Mouse (Mus musculus) adrenal gland, adult 2 months (tissue): ENCODE measurements around the gene Igf1. TPM values are rescaled to one million over a fixed set of nuclear protein-coding genes. Genes with fewer than 3 reads are reported as not detected.

ENCODE experiments used
- DNase-seq: peaks from one replicate; pipeline ENCODE4 v3.0.0; 2021
- polyA plus RNA-seq: library from polyadenylated mRNA; depleted of rRNA; stranded (reverse); fragments of >200 nt; gene quantifications from 2 replicates; pipeline ENCODE4 v1.2.3, GENCODE M21; 2012; rRNA removed
- total RNA-seq, 2 experiments: library from RNA; stranded (reverse); gene quantifications; 2 replicates each; pipeline ENCODE4 v1.2.3; 2021

Igf1 gene
- total and polyA plus RNA-seq, 3 experiments: 23.7 to 46.4 (median 39.0) TPM

GRCm38 (mm10) chr10:87897331-87897730, 39.3 kb downstream of the Igf1 start:
- DNase-seq: no peak

DNA sequence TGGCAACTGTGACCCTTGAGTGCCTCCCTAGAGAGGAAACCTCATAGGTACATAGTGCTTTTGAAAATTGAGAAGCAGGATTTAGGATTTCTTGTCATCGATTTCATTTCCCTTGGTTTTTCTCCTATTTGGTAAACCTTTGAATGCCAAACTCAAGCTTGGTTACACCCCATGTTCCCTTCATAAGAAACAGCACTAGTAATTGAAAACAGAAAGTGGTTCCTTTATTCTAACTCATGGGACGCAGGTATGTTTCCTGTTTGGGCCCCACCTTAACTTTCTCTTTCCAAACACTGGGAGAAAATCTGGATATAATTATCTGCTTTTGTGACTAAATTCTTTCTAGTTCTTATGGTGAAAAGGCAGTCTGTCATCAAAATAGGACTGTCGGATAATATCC, 40.8 kb downstream of the Igf1 start:
- no peak for DNase-seq

DNA sequence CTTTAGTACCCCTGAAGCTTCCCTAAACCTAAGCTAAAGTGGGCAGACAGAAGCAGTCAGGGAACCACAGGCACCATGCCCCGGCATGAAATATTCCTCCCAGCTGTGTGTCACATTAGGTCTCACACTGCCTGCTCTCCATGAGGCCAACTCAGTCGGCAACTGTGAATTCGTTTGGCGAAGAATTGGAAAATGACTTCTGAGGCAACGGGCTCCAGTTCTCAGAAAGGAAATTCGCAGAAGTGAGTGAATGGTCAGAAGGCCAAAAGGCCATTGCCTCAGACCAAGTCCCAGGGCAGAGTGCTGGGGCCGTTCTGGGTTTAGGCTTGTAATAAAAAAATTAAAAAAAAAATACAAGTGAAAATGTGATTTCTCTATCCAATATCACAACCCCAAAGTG, 43.9 kb downstream of the Igf1 start:
- DNase-seq: peak; percentile 57

DNA sequence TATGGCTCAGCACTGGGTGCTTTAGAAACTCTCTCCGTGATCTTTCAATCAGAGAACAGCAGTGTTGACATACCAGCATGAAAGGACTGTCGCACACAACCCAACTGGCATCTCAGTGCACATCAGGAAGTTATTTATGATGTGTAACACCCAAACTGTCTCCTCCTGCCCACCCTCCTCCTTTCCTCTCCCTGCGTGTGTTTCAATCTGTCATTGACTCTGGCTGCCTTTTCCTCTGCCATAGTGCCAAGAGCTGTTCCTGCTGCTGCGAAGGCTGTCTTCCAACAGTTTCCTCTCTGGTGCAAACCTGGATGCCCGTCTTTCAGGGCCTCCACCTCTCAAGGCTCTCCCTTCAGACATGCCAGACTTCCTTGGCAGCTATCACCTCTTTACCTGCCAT, 46.3 kb downstream of the Igf1 start:
- DNase-seq: no peak

GRCm38 (mm10) chr10:87905087-87905486, 47.0 kb downstream of the Igf1 start:
- no peak for DNase-seq

DNA sequence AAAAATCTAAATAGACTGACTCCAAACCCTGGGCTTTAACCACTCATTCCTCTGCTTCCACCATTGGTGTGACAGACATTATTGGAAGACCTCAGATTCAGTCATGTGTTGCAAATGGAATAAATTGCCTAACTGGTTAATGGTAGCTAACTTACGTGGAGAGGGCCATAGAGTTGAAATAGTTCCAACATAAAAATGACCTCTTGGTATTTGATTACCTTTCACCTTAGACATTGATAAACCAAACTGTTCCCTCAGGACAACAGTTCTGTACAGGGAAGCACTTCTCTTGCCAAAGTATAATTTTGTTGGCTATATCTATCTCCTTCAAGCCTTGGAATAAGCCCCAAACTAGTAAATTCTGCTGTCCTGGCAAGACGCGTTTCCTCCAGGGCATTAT, 48.1 kb downstream of the Igf1 start:
- DNase-seq: no peak

DNA sequence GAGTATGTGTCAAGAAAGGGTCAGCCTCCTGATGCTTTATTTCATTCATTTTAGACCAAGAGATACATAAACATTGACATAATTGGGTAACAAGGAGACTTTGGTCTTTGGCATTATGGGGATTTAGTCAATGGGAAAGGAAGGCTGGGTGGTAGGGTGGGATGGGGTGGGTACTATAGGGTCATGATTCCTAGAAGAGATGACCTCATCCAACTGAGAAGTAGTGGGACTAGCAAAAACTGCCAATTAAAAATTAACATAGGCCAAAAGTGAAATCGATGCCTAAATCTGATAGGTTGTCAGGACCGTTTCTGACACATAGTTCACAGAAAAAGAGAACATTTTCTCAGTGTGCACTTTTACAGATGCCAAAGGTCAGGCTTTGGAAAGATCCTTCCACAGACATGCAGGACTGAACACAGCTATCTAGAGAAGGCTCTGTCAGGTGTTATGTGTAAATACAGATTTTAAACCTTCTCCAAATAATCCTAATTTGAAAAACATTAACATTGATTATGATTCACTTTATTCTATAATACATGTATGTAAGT, 48.8 kb downstream of the Igf1 start:
- no peak for DNase-seq

GRCm38 (mm10) chr10:87913852-87914251, 55.8 kb downstream of the Igf1 start:
- DNase-seq: no peak

- DNase-seq: no peak
These were observed 56.9 kb downstream of the Igf1 start for GRCm38 (mm10) chr10:87914932-87915331.

DNA sequence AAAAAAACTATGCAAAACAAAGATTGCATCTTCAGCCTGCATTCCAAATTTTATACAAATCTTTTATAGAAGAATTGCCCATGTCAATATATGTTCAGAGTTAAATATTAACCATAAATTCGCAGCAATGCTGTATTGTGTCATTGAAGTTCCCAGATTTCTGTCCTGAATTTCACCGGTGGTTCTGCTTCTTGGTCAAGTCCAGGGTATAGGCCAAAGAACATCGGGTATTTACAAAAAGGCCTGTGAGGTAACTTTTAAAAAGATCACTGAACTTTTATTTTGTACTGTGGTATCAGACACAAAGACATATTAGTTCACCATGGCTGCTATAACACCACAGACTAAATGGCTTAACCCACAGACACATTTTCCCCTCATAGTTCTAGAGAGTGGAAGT, 57.7 kb downstream of the Igf1 start:
- DNase-seq: no peak

DNA sequence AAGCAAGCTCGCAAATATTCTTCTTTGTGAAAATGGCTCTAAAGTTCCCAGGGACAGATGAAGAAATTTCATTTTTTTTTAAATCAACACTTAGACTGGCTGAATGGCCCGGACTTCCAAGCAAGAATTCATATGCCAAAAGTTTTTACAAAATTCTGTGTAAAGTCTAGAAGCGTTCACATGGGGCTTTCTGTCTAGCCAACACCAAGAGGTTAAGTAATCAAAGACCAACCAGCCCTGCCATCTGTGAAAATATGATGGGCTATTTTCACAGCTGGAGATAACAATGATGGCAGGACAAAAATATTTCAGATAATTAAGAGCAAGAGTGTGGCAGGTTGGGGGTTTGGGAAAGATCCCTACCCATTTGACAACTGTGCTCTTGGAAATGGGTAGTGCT, 64.2 kb downstream of the Igf1 start:
- no peak for DNase-seq

- DNase-seq: no peak
These were observed 68.5 kb downstream of the Igf1 start for GRCm38 (mm10) chr10:87926564-87926963.

DNA sequence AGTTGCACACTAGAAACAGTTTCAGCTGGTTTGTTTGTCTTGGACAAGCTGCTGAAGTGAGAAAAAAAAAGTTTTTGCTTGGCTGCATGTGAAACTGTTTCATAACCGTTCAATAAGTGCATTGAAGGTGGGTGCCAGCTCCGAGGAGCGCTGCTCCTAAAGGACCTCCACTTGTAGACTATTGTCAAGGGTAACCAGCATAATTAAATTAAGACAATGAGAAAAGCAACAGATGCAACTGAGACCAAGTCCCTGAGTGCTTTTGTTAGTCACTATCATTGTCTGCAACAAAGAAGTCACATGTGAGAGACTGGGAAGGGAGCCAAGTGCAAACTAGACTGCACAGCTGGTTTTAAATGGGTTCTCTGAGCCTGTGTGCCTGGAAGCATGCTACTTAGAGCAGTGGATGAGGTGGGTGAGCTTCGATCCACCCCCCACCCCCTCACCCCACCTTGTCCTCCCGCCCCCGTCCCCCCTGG, 69.1 kb downstream of the Igf1 start:
- peak; percentile 64 for DNase-seq

- DNase-seq: no peak
These were observed 90.1 kb downstream of the Igf1 start for GRCm38 (mm10) chr10:87948192-87948591.

DNA sequence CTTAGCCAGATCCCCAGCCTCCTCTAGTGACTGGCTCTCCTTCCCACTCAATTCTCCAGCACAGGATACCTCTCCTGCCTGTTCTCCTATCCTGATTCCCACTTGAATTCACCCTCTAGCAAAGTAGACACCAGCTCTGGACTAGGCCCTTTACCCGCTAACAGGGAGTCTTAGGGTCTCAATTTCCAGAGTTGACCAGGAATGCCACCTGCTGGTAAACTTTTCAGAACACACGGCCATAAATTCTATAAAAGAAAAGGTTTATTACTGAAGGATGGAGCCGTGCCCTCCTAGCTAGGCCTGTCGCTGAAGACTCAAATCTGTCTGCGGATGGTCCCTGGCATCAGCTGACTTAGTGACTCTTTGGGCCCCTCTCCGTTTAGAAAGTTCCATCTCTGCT, 113.5 kb downstream of the Igf1 start:
- peak; percentile 28 for DNase-seq

- DNase-seq: no peak
These were observed 116.0 kb downstream of the Igf1 start for GRCm38 (mm10) chr10:87973911-87974631.

DNA sequence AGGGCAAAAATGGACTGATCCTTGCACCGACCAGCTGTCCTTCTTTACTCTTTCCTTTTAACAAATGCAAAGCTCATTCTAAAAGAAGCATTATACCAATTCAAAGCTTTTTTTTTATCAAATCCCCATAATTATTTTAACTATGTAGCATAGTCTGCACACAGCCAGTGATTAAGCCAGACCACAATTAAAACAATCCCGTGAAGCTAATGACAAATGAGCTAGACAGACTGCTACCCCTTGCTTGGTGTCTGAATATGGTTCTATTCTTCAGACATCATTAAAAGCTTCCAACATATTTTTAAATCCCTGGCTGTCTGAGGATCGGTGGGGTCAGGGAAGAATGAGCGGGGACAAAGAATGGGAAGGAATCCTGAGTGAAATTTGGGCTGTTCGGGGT, 127.3 kb downstream of the Igf1 start:
- DNase-seq: no peak

- no peak for DNase-seq
These were observed 128.1 kb downstream of the Igf1 start for GRCm38 (mm10) chr10:87986201-87986600.

Other genes with a start within 250 kb of the Igf1 start
- not detected for gene Pmch, start 232.8 kb downstream of the Igf1 start, total RNA-seq
- gene Pmch, start 232.8 kb downstream of the Igf1 start, polyA plus RNA-seq: not detected in 2 replicates